Mouse (Mus musculus) adipocyte (in vitro differentiated cells): ENCODE measurements around the gene Ccnd2.
A peak's percentile ranks its signal among the peaks of the same experiment; 100 is the strongest.

Experiments
- DNase-seq: peaks from one replicate; pipeline ENCODE4 v3.0.0-alpha.2; 2016; ENCODE audit warnings: low spot score

Ccnd2 gene

DNA sequence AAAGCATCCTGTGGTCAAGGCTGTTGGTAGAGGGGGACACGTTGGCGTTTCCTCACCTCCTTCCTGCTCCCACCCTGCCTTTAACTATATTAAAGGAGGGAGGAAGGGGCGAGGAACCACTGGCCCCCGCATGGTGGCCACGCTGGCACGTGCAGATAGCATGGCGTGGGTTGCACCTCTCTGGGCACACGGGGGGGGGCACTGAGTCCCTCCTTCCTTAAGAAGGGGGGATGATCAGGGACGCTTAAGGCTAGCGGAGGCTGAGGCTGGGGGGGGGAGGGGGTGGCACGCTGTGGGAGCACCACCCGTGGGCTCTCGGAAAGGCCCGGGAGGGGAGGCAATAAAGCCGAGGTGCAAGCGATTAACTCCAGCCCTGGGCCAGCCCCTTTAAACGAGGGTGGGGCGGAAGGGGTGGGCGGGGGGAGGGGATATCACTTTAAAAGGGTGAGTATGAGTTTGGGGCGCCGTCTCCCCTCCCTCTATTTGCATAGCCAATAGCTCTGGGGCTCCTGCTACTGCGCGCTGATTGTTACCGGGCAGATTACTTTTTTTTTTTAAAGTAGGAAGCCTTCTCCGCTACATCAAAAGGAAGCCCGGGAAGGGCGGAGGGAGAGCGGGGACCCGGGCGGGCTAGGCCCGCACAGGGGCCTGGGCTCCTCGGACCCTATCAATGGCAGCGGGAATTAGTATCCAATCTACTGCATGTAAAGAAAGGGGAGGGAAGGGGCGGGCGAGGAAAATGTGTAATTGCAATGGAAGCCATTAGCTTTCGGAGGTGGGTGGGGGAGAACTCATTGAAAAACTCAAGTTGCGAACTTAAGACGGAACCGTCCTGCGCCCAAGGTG, at the start of gene Ccnd2:
Gene Ccnd2 (minus strand): TSS at position 88 of the 846 bp plus-strand sequence.
- DNase-seq, result peak; percentile 59

DNA sequence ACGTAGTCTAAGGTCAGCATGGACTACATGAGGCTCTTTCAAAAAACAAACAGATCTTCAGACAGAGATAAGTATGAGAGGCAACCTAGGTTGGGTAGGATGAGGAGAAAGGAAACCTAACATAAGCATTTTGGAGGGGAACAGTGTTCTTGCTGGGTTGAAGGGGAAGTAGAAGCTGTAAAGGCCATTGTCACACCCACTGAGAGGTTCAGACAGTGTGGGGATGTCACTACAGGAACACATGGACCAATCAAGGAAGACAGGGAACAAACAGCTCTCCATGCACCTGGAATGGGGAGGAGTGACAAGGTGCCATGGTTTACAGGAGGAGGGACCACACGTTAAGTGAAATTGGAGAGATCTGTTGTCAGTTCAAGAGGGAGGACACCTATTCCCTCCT, 45.0 kb upstream of the Ccnd2 start:
- DNase-seq, result no peak

DNA sequence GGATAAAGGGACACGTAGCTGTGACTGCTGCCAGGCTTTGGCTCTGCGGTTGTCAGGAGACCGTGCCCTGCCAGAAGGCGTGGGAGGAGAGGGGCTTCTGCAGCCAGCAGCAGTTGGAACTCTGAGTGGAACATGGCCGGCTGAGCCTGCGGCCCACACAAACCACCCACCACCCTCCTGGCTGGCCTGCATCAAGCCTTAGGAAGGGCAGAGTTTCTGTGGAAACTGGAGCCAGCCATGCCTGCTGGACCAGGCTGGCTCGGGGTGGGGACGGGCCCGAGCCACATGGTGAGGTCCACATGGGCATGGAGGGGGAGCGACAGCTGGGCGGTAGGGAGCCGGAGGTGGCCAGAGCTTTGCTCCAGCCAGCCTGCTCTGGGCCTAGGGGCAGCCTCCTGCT, 29.3 kb upstream of the Ccnd2 start:
- DNase-seq, result no peak

DNA sequence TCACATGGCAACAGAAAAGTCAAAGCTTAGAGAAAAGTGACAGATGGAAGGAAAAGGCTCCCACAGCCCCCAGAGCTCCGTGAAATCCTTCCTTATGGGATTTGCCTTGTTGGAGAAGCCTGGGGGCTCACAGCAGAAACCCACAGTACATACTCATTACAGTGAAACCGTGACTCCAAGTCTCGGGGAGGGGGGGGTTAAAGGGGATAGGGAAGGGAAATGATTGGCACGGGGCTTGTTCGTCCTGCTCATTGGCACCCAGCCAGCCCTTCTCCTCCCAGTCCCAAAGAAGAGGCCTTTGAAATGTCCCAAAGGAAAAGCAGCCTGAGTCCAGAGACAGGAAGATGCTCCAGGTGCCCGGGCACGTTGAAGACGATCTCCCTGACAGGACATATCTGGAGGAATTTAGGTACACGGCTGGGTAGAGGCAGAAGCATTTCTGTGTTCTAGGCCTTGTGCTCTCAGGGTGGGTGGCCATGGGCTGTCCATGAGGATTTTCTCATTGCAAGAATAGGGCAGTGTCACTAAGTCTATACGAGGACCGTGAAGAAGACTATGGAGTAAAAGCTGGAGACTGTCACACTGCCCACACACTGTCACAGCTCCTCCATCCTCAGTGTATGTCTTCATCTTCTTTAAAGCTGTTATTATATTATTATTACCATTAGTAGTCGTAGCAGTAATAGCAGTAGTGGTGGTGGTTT, 27.2 kb upstream of the Ccnd2 start:
- no peak for DNase-seq

DNA sequence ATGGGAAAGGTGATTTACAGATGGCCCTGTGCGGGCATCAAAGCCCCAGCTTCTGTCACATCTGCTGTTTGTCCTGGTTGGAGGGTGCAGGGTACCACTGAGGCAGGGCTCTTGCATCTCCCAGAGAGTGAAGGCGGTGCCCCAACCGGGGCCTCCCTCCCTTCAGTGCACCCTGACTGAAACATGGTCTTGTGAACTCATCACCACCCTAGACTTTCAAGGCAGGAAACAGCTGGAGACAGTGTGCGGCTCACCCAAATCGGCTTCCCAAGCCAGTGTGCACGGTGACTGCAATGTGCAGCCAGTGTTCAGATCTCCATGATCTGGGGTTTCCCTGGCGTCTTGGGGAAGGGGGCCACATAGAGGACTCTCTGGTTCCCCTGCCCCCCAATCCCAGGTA, 26.0 kb upstream of the Ccnd2 start:
- DNase-seq, result no peak

DNA sequence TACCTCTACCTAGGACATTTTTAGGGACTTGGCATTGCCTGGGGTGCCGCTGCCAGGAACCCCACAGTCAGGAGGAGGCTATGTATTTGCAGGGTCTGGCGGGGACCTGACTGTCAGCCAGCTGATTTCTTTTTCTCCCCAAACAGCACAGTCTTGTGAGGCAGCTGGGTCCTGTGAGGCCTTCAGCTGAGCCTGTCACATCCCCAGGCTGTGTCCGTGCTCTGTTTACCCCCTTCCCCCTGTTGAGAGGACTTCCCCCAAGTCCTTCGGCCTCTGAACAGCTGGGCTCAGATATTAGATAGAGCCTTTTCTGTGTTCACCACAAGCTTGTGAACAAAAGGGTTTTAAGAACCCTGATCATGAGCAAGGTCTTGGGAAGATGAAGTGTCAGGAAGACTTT, 25.4 kb upstream of the Ccnd2 start:
- DNase-seq, result no peak

DNA sequence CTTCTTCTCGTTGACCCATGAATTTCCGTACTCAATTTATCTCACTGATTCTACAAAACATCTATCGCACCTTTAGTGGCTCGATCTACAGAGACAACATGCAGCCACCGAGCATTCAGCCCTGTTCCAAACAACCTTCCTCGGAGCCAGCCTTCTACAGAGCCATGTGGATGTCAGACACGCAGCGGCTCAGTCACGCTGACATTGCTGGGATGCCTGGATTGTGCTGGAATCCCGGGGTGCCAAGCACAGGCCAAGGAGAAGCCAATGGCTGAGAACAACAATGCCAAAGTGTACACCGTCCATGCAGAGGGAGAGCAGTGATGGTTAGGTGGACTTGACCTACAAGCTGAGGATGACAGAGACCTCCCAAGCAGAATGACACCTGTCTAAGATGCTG, 20.5 kb upstream of the Ccnd2 start:
- DNase-seq, result no peak

DNA sequence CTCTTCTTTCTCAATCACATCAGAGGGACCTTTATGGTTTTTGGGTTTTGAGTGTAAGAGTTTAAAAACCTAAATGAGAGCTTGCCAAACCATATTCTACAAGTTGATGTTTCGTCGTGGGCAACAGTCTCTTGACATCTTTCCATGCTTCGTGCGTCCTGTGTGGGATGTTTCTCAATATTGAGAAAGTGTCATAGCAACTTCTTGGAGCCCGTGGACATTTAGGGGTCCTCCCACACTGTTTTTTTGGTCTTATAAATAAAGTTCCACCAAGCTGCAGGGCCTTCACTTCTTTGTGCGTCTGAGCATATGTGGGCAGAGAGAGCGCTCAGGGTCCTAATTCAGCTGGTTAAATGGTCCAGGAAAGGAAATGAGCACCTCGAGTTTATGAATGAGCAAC, 18.7 kb upstream of the Ccnd2 start:
- DNase-seq, result no peak

DNA sequence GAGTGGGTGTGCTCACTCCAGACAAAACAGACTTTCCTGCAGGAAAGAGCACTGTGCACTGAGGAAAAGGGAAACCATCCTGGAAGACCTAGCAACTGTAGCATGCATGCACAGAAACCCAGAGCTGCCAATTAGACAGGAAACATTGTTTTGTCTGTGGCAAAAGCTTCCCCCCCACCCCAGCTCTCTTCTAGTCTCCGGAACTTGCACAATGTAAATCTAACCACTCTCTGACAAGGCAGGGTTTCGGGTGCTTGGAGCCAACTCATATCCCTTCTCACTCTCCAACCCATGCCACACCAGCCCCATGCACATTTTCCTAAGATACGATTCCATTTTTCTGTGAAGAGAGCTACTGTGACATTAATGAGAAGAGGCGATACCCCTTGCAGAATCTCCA, 13.7 kb upstream of the Ccnd2 start:
- no peak for DNase-seq

DNA sequence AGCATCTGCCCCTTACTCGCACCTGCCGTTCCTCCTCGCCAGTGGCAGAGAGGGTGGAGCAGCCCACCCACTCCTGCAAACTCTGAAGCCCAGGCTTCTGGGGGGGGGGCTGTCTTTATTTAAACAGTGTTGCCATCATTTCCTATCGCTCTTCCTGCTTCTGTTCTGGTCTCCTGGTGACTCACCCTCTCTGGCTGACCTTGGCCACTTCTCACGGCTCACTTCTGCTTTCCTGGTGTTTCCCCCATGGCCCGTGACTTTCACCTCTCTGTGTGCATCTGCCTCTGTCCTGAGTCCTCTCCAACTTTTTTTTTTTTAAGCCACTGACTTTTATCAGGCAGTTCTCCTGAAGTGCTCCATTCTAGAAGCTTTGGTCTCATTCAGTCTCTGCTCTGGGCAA, 10.8 kb upstream of the Ccnd2 start:
- no peak for DNase-seq

DNA sequence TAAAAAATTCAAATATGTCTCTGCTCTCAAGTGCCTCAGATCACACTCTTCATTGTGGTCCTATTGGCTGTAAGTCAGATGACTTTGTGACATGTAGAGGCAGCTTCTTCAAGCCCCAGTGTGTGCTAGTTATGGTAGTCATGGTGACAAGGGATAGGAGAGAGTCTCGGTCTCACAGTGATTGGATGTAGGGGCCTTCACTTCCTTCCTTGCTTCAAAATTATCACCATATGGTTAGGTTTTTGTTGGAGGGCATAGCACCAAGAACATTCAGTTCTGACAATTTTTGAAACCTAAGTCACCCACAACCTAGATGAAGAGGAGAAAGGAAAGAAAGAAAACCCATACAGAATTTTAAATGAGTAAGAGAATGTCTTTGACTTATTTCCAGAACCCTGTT, 5.3 kb upstream of the Ccnd2 start:
- no peak for DNase-seq

DNA sequence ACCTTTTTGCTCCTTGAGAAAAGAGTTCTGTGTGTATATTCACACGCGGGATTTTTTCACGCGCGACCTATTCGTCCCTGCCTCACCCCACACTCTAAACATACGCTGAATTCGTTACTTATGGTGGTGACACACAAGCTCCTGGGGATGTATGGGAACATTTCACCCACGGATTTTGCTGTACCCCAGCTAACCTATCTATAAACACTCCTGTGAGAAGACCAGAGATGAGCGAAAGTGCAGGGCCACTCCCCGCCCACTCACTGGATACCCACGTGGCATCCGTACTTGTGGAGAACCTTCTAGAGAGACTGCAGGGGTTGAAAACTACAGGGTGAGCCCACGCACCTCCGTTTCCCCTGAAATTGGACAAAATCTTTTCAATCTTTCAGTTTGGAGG, 3.5 kb upstream of the Ccnd2 start:
- no peak for DNase-seq

DNA sequence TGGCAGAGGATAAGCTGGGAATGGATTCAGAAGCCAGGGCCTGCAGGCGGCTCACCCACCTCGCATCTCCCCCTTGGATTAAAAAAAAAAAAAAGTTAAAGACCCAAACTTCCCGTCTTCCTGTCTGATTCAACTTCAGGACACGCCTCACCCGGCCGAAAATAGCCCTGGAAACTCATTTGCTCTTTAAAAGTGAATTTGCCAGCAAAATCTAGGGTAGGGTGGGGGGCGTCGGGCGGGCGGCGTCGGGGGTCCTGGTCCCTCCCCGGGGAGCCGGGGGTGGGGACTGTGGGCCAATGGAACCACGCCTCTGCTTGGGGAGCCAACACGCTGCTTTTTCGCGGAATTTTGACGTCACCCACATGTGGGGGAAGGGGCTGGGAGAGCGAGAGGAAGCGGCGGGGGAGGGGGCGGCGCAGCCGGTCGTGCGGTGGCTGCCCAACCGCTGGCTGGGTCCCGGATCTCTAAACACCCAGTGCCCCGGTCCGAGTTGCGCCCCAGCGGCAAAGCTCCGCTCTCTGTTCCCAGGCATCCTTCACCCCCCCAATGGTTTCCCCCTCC, 2.8 kb upstream of the Ccnd2 start:
- no peak for DNase-seq

DNA sequence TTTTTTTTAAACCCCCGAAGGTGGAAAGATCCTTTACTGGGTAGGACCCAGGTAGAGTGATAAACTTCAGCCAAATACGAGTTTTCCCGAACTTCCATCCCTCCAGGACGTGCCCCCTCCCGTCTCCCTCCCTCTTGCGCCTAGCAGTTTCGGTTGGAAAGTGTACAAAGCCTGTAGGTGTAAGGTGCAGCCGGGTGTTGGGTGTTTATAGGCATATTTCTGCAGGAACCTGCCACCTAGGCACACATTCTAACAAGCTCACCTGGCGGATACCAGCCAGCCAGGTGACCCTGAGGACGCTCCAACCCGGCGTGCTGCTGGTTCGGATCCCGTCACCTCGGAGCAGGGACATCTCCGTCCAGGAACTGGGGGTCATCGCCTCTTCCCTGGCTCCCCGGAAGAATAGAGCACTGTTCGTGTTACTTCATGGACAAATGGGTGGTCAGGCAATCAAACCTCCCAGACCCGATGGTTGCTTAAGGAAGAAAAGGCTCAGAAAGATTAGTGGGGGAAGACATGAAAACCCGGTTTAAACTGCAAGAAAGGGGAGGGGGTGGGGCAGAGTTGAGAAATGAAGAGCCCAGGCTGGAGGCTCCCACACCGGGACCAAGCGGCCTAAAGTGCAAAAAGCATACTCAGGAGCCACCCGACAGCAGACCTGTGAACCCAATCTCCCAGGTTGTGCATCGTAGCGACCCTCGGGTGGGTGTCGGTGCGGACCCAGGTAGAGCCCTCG, 2.1 kb upstream of the Ccnd2 start:
- no peak for DNase-seq

DNA sequence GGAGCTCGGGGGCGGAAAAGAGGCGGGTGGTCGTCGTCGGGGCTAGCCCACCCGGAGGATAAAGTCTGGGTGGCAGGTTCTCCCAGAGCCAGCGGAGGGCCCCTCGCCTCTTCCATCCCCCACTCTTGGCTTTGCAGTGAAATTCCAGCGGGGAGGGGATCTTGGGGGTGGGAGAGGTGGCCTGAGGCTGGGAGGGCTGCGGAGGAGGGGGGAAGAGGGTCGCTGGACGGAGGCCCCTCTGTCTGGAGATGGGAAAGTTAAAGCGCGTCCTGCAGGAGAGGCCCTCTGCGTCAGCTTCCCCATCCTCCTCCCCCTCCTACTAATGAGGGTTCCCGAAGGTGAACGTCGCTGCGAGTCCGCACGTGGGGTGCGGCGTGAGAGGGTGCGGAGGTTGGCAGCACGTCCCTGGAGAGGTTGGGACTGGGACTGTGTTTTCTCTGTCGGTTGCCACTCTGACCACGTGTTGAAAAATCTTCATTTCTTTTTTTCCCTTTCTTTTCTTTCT, 1.4 kb upstream of the Ccnd2 start:
- DNase-seq, result no peak

DNA sequence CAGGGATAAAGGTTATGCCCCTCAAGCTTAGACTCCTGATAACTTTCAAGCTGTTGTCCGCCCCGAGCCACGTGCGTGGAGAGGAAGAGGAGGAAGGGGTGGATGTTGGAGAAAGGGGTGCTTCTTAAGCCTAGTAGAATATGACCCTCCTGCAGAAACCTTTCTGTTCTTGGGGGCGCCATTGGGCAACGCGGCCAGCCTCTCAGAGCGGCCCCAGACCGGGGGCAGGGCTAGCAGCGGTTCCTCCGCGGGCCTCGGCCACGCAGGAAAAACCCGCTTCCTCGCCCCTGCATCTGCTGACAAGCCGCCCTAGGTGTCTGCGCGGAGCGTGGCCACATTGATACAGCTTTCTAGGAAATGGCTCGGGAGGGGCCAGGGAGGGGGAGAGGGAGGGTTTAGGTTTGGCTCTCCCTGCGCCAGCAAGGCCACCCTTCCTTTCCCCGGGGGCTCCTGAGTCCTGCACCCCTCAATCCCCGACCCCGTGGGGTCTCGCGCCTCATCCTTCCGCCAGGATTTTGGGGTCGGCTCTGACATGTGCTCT, 358 bp downstream of the Ccnd2 start:
- DNase-seq, result no peak

DNA sequence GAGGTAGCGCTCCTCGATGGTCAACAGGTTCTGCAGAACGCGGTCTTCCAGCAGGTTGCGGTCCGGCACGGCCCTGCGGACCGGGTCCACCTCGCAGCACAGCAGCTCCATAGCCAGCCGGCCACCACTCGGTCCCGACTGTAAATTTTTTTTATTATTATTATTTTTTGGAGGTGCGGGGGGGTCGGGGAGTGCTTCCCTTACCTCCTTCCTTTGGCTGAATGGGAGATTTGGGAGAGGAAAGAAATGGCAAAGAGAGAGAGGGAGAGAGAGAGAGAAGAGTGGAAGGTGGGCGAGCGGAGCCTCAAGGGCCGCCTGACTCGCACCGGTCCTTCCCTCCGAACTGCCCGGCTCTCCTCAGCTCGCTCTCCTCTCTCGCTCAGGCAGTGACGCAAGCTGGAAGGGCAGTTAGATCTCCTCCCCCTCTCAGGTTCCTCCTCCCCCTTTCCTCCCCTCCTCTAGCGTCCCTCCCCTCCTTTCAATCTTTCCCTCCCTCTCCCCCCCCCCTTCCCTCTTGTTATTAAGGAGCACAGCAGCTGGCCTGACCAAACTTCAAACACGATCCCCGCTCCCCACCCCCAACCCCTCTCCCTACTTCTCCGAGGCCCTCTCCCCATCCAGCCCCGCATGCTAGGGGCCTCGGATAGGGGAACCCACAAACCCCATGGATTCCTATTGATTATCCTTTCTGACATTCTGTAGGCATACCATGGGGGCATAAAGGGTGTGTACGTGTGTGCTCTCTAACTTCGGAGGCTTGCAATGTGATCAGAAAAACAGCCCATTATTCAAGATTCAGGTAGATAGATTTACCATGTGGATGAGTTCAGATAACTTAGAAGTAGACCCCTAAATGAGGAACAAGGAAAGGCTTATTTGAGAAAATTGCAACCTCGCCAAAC, 1.1 kb downstream of the Ccnd2 start:
- peak; percentile 96 for DNase-seq

DNA sequence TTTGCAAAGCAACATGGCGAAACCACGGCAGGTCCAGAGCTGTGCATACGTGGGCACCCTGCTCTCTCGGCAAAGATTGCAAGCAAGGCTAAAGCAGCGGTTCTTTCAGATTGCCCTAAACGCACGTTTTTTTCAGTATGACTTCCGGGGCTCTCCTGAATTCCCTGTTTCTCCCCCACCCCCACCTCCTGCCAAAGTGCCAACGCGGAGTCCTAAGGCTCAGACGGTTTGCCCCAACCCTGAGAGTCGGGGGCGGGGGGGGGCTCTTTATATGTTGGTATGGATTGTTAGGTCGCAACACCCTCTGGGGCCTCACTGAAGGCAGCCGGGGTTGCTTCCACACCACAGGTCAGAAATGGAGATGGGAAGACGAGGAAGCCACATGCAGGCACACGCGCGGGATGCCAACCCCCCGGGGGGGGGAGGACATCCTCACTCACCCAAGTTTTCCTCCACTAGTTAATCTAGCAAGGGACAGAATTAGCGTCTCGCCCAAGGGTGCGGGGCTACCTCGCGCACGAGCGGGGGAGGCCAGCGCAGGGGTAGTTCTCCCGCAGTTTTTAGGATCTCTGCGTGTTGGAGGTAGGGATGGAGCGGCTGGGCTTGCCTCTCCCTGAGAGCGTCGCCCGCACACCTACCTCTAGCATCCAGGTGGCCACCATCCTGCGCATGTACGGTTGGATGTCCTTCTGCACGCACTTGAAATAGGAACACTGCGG, 1.9 kb downstream of the Ccnd2 start:
- peak; percentile 74 for DNase-seq

DNA sequence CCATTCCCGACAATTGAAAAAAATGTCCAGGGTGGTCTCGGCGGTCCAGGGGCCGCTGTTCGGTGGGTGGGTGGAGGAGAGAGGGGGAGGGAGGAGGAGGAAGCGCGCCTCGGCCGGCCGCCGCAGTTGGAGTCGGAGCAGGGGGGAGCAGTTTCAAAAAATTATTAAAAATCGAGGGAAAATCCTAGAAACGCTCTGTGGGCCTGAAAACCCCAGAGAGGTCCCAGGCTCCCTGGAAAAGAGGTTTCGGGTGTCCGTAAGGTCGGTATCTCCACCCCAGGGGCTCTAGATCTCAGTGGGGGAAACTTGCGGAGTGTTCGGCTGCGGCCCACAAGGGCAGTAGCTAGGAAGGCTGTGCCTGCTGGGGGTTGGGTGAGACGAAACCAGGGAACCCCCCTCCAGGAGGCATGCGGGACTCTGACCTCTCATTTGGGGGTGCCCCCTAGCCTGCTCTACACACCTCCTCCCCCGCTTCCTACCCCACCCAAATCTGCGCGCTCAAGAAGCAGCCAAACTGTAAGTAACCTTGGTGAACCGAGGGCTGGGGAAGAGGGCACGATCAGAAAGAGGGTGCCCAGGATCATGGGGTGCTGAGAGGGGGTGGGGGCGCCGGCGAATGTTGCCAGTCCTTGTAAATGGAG, 2.6 kb downstream of the Ccnd2 start:
- DNase-seq, result no peak
